Mouse (Mus musculus): ENCODE data around the gene Pnpla8. TPM values are rescaled to one million over a fixed set of nuclear protein-coding genes. Genes with fewer than 3 reads are reported as not detected.
"Not testable (repeated sequence)": the region's sequence is repeated elsewhere in the genome, so short reads cannot be mapped to it uniquely, and the experiment has no call there.

Pnpla8 gene
- total RNA-seq, 4 experiments from 2014 or later, result 152 to 185 (median 171) TPM

DNA sequence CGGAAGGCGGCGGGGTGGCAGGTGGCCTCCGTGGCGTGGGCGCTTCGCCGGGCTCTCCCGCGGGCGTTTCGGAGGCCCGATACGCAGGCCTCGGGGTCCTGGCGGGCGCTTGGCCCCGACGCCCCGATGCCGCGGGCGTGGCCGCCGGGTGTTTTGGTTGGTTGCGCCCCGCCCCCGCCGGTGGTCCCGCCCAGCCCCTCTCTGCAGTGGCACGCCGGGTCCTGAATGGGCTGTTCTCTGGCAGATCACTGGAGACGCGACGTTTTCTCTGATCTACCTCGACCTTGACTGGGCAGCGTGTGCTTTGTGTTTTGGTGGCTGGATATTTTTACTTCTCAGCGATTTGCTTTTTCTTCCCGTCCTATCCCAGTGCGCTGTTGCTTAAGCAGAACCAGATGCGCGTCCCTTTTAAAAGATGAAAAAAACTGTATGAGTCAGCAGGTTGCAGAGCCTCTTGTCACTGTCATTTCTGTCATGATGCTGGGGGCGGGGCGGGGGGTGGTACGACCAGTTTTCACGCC, 48.2 kb downstream of the Pnpla8 start:
- DNase-seq (ENCODE audit: low spot score in 2 of 2), result peak in 1 of 2 experiments; percentile 72

DNA sequence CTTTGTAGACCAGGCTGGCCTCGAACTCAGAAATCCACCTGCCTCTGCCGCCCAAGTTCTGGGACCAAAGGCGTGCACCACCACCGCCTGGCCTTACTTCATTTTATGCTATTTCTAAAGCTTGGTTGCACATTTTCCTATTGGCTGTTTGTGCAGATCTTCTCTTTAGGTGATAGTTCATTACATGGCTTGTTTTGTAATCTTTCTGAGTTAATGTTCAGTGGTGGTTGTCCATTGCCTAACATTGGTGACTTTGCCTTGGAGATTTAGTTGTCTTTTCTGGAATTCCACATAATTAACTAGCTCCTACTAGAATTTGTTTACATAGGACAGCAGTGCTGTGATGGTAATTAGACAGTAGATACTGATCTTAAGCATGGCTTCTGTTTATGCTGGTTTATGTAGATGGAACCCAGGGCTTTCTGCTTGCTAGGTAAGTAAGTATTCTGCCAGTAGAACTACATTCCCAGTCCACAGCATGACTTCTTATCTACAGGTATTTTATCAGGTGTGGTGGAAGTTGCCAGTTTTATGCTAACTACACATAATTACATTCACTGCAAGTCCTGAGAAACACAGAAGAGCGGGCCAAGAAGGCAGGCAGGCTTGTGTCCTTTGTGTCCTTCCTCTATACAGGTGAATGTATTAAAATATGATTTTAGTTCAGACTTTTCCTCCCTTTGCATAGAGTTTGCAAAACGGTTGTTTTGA, 53.1 kb downstream of the Pnpla8 start:
- DNase-seq (ENCODE audit: low spot score in 2 of 2), result no peak

DNA sequence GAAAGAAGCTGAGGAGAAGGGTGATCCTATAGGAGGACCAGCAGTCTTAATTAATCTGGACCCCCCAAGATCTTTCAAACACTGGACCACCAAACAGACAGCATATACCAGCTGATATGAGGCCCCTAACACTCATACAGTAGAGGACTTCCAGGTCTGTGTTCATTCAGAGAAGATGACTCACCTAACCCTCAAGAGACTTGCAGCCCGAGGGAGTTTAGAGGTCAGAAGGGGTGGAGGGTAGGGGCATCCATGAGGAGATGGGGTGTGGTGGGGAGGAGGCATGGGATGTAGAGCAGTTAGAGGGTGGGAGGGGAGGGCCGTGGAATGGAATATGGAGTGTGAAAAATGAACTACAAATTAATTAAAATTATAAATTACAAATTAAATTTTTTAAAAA, 59.0 kb downstream of the Pnpla8 start:
- DNase-seq (ENCODE audit: low spot score in 2 of 2), result not testable (repeated sequence)

DNA sequence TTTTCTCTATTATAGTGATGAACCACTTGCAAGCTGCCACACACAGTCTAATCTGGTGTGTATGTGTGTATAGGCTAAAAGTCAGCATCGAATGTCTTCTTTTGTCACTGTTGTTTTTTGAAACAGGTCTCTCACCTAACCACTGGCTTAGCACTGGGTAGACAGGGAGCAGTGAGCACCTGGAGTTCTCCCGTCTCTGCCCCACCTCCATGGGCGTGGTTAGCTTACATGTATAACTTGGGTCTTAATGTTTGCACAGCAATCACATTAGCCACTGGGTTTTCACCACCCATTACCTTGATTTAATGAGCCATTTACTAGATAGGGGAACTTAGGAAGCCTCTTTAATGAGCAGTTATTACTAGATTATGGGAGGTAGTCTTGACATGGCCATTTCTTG, 60.4 kb downstream of the Pnpla8 start:
- no peak for DNase-seq (ENCODE audit: low spot score in 2 of 2)

DNA sequence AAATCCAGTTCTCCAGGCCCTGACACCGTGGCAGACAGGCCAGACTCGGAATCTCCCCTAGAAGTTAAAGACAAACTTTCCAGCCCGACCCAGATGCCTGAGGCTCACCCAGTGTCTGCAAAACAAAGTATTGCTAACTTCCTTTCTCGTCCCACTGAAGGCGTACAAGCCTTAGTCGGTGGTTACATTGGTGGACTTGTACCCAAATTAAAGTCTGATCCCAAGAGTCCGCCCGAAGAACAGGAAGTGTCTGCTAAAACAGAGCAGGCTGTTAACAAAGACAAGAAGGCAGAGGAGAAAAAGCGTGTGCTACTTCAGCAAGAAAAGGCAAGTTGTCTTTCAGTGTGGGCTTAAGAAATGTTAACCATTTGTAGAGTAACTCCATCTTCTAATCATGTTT, 62.2 kb downstream of the Pnpla8 start:
- no peak for DNase-seq (ENCODE audit: low spot score in 2 of 2)

DNA sequence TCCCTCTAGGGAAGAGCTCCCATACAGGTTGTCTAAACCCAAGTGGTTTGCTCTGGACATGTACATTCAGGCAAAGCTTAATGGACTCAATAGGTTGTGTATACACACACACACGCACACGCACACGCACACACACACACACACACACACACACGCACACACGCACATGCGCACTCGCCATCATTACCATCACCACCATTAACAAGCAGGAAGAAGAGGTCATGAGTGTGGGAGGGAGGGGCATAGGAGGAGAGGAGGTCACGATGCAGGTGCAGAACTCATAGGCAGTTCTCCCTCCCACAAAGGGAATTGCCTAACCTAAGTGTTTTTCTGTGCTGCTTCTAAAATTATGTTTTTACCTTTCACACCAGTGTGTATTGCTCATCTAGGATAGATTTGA, 65.8 kb downstream of the Pnpla8 start:
- DNase-seq (ENCODE audit: low spot score in 2 of 2), result no peak

DNA sequence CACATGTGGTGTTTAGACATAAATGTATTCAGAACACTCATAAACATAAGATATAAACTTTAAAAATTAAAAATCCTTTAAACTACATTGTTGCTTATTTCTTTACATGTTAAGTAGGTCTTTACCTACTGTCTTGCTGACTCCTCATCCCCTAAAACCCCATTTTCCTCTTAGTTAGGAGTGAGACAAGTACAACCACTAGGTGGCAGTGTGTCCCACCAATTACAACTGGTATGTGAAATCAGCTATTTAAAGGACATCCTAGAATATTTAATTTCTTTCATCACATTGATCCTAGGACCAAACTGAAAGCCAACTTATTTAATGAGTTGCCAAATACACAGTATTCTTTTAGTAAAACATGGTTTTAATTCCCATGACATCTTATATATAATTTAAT, 71.1 kb downstream of the Pnpla8 start:
- DNase-seq (ENCODE audit: low spot score in 2 of 2), result no peak

DNA sequence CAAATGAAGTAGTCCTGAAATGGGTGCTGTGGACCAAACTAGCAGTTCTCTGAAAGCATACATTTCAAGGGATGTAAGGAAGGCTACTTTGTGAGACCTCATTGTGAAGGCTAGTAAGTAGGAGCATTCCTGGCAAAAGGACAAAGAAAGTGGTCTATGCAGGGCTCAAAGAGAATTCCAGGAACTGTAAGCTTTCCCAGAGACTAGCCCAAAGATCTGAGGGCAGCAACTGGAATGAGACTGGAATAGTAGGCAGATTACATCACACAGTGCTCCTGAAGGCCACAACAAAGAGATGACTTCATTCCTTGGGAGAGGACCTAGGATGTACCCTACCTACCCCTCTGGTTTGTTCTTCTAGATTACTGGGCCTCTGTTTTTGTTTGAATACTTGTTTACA, 79.6 kb downstream of the Pnpla8 start:
- DNase-seq (ENCODE audit: low spot score in 2 of 2), result no peak

DNA sequence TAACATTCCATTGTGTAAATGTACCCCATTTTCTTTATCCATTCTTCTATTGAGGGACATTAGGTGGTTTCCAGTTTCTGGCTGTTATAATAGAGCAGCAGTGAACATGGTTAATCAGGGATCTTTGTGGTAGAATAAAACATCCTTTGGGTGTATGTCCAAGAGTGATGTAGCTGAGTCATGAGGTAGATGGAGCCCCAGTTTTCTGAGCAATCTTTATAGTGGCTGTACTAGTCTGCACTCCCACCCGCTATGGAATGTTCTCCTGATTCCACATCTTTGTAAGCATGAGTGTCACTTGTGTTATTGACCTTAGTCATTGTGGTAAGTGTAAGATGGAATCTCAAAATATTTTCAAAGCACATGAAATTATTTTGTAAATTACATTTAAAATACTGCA, 82.8 kb downstream of the Pnpla8 start:
- DNase-seq (ENCODE audit: low spot score in 2 of 2), result no peak

DNA sequence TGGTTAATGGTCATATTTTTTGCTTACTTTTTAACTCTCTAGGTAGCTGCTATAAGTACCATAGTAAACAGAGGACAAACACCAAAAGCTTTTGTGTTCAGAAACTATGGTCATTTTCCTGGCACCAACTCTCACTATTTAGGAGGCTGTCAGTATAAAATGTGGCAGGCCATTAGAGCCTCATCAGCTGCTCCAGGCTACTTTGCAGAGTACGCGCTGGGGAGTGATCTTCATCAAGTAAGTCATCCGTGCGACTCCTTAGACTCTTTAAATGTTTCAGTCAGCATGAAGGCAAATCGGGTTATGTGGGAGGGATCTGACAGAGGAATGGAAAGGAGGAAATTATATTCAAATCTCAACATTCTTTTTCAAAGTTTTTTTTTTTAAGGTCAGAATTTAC, 83.7 kb downstream of the Pnpla8 start:
- no peak for DNase-seq (ENCODE audit: low spot score in 2 of 2)

DNA sequence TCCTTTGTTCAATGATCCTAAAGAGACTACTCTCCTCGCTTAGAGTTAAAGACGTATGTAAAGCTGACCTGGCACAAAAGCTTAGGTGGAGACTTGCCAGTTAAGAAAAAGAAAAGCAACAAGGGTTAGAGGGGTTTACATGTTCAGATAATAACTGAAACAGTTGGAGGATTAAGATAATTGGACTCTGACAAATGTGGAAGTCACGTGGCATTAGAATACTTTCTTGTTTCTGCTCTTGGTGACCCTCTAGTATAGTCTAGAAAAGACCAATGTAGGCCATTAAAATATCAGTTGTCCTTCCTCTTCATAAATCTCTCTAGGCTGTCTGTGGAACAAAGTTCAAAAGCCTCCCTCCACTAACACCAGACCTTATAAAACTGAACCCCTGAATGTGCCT, 87.1 kb downstream of the Pnpla8 start:
- DNase-seq (ENCODE audit: low spot score in 2 of 2), result no peak

DNA sequence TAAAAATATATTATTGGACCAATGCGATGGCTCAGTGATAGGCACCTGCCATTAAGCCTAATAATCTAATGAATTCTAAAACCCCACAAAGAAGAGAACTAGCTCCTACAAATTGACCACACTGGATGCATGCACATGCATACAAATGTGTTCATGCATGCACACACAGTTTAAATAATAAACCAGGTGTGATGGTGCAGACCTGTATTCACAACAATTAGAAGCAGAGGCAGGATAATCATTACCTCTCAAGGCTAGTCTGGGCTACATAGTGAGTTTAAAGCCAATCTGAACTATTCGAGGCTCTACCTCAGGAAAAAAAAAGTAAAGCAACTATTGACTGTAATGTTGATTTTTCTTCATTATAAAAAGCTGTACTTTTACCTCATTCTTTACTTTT, 94.0 kb downstream of the Pnpla8 start:
- no peak for DNase-seq (ENCODE audit: low spot score in 2 of 2)

DNA sequence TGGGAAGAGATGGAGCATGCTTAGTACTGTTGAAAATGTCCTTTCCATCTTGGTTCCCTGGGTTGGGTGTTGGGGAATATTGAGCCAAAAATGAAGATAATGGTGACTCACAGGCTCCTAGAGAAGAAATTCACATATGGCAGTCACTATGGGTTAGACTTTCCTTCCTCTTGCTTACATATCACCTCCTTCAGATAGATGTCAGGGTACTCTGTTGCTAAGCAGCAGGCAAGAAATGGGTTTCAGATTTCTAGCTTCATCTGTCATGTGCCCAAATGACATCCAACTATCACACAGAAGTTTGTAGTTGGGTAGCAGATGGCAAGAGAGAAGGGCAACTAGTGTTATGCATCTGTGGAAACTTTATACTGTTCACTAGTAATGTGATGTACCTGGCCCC, 103.9 kb downstream of the Pnpla8 start:
- no peak for DNase-seq (ENCODE audit: low spot score in 2 of 2)

DNA sequence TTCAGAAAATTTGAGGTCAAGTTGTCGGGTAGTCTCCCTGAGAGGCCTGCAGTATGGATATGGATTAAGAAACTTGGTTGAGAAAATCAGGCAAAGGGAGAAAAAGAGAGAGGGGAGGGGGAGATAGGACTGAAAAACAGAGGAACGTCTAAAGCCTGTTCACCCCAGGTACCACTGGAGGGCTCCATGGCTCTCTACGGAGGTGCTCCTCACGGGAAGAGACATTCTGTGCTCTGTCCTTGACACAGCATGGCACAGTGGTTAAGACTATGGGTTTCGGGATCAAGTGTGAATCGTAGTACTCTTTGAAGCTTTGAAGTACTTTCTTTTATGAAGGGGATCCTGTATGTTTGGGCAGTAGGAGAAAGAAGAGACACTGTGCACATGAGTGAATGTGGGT, 106.3 kb downstream of the Pnpla8 start:
- DNase-seq (ENCODE audit: low spot score in 2 of 2), result no peak

DNA sequence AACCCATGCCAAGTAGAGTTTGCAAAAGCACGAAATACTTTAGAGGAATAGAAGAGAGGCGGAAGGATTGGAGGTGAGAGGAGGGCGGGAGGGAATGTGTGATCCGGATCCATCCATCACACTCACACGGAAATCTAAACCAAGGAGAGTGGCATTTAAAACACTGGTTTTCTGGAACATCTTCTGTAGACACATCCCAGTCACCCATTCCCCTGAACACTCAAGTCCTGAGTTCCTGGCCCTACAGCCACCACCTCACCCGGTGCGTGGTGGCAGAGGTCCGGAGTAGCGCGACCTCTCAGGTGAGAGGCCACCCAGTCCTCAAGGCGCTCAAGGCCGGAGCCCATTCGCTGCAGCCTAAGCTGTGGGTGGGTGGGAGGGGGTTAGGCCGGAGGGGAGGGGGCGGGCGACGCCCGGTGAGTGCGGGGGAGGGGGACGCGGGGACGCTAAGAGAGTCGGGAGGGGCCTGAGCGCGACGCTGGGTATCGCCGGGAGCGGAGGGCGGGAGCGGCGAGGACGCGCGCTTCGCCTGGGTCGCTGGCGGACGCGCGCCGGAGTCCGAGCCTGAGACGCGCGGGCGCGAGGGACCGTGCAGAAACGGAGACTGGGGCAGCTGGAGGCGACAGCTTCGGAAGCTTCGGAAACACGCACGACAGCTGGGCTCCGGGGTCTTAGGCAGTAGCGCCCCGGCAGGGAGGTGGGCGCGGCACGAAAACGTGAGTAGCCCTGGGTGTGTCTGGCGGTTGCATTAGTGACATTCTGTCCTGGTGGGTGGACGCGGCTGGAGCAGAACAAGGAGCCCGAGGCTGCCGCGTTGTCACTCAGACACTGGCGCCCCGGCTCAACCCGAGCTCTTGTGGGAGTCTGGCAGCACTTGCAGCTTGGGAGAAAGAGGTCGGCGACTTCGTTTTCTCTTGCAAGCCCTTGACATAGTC, 107.5 kb downstream of the Pnpla8 start, which contains the start of gene Nrcam:
Gene Nrcam (plus strand): TSS at position 505 of the 935 bp plus-strand sequence.
- no peak for DNase-seq (ENCODE audit: low spot score in 2 of 2)

DNA sequence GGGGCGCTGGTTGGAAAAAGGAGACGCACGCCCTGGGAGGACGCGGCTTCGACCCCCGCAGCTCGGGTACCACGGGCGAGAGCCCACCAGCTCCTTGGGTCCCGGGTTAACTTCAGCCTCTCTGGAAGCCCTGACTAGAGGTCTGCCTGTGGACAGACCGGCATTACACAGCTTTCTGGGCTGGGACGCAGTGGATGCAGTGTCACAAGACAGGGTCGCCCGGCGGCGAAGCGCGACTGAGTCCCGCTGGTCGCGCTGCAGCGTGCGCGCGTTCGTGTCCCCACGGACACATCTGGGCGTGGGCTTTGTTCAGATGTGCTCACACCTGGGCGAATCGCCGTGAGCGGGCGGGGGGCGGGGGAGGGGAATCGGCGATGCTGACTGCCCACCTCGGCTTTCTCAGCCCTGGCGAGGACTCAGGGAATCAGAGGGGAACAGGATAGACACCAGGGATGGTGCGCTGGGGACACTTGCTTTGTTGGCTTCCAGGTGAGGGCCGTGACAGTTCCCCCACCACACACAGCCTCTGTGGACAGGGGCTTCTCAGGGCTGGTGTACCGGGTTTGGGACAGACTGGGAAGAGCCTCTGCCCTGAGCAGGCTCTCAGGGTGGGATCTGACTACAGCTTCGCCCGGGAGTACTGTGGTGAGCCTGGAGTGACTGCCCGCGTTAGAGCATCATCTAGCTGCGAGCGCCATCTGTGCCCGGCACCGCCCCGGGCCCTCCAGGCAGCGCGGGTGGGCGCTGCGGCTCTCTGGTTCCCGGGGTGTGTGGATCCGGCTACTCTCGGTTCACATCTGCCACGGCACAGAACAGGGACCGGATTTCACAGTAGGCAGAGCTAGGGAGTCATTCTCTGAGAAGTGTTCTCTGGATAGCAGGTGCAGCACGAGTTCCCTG, 108.4 kb downstream of the Pnpla8 start:
- no peak for DNase-seq (ENCODE audit: low spot score in 2 of 2)

DNA sequence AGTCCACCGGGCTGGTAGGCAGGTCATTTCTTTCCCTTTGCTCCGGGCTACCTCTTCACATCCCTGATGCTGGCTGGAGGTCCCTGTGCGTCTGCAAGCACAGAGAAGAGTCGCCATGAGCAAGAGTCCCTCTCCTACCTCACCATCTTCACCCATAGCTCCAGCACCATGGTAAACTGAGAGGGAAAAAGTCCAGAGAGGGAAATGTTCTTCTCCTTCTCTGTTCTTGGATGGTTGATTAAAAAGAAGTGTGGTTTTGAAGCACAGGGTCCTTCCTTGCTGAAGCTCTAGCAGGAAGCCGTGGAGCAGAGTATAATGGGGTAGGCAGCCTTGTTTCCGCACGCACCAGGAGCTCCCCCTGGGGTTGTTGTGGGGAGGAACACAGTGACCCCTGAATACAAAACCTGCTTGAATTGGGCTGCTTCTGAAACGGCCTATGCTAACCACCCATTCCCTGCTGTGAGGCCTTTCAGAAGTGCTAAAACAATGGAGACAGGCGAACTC, 109.1 kb downstream of the Pnpla8 start:
- no peak for DNase-seq (ENCODE audit: low spot score in 2 of 2)

DNA sequence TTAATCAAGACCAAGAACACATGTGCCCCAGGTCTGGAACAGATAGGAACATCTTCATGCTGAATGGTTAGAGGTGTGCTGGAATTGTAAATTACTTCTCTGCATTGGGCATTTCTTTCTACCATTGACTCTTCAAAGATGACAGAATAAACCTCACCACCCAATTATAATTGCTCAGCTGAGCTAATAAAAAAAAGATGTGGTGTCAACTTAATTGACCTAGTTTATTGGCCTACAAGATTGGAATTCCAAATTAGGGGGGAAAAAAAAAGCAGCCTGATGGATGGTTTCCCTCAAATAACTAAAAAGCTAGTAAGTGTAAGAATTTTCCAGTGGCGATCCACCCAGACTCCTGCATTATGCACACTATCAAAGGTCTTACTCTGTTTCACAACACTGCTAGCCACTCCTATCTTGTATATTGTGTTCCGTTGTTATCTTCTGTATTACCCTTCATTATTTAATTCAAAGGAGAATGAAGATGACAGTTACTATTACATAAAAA, 116.0 kb downstream of the Pnpla8 start:
- no peak for DNase-seq (ENCODE audit: low spot score in 2 of 2)

DNA sequence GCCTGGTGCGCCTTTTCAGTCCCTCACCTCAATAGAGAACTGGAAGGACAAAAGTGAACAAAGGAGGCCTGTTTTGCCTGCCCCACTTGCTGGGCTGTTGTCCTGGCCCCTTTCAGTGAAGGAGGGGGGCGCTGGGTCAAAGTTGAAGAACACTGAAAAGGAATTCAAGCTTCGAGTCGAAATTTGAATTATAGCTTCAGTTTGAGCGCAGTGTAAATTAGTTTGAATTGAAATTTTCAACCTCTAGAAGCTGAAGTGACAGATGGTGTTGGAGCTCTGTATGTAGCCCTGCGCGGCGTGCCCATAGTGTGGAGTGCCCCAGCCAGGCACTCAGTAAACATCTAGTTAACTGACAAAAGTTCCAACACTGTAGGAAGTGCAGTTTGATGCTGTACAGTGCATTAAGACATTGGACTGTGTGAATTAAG, 117.0 kb downstream of the Pnpla8 start:
- DNase-seq (ENCODE audit: low spot score in 2 of 2), result no peak

DNA sequence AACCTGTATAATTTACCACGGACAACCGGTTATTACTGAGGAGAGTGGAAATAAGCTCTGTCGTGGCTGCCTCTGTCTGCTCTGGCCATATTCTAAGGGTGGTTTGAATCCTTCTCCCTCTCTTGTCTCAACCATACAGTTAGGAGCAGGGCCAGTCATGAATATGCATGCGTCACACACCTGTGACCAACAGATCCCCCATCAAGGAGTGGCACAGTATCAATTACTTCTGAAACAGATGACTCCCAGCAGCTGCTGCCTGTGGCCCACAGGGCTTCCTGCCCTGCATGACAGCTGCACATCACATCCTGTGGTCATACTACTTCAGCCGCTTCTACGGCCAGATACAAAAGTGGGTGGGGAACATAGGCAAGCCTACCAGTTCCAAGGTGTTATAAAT, 122.9 kb downstream of the Pnpla8 start:
- DNase-seq (ENCODE audit: low spot score in 2 of 2), result no peak

DNA sequence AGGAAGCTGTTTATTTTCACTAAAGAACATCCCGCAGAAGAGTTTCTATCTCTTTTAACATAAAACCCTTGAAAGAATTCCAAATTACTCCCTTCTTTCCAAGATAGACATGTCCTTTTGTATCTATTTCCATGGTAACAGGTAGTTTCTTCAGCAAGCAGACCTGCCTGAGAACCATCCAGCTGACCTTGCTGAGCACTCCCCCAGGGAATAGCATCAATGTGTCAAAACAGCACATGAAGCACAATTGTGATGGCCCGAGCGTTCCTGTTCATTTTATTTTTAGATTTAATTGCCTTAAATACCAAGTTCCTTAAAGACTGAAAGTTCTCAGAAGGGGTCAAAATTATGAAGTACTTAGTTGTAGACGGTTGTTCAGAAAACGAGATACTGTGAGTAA, 124.1 kb downstream of the Pnpla8 start:
- DNase-seq (ENCODE audit: low spot score in 2 of 2), result no peak

All from gastrocnemius, adult 8-10 months (tissue).